Comparison of ENCODE assay signal across 8 mouse cellular contexts in the genomic region with DNA sequence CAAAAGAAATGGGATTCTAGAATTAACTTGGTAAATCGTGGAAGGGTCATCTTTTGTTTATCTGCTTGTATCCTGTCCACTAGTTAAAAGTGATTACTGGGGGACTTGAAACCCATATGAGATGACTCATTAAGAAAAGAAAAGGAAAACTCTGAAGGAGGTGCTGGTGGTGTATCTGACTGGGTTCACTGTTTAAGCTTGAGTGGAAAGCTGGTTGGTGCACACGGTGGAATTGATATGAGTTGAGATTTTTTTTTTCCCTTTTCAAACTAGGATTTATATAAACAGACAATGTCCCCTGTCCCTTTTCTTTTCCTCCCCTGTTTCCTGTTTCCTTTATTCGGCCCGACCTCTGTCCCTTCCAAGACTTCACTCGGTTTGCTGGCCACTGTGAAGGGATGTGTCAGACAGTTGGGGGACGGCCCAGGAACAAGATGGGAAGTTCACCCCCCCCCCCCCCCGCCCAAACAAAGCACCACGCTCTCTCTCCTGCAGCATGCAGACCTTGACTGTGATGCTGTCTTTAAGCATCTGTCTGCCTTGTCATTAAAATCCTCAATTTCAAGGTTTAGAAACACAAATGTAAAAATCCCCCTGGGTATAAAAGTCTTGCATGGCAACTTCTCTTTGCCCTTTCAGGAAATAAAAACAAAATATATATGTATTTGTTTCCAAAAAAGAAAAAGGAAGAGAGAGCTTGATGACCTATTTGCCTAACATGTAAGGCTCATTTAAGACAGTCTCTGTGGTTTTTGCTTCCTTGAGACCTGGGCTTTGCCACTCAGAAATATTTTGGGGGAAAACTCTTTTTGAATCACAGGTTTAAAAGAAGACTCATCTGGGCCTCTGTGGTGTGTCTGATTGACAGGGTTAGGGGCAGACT.
DNase-seq lines count a peak whose midpoint lies in the region; ATAC-seq and TF ChIP-seq lines count a peak whose summit lies in the region.

No protein-coding gene starts in this region.

- H3K4me1 ChIP-seq in lung, adult 2 months (ENCODE audit: control insufficient read depth, insufficient read depth, low read length): peaks cover 25% of the 10 kb centered on the region
- peaks cover 86% of the 10 kb centered on the region for H3K4me1 ChIP-seq in heart, embryonic 10.5 days
- H3K4me1 ChIP-seq in limb, embryonic 10.5 days: peaks cover 100% of the 10 kb centered on the region
- H3K4me1 ChIP-seq in stomach, embryonic 16.5 days (ENCODE audit: control insufficient read depth, insufficient read depth, low read length): peaks cover 76% of the 10 kb centered on the region

- ATAC-seq in stomach, embryonic 16.5 days (ENCODE audit: insufficient read depth, low FRiP score): no peak

- peak; percentile 56 for DNase-seq in lung, postnatal 10 days
- DNase-seq in lung, adult 2 months: no peak
- DNase-seq in heart, embryonic 10.5 days (ENCODE audit: low spot score): no peak
- no peak for DNase-seq in limb, embryonic 10.5 days (ENCODE audit: low spot score)
- no peak for DNase-seq in adrenal gland, adult 8-10 months
- no peak for DNase-seq in cerebellum, postnatal 10 days
- no peak for DNase-seq in embryo, embryonic 11 days

- TF ChIP-seq CTCF in lung, adult 2 months (IDR thresholded peaks at IDR 0.05; ENCODE audit: insufficient read depth, low read length): no peak

- H3K27me3 ChIP-seq in heart, embryonic 10.5 days (ENCODE audit: insufficient read depth, poor library complexity, severe bottlenecking): no peaks in the 10 kb centered on the region
- H3K27me3 ChIP-seq in limb, embryonic 10.5 days (ENCODE audit: low read depth, poor library complexity, severe bottlenecking): no peaks in the 10 kb centered on the region
- H3K27me3 ChIP-seq in stomach, embryonic 16.5 days (ENCODE audit: control insufficient read depth, insufficient read depth, low read length): no peaks in the 10 kb centered on the region

- H3K9ac ChIP-seq in stomach, embryonic 16.5 days (ENCODE audit: low read length): peak overlapping the region; percentile 2; the same call in 1 of the 2 replicates

- H3K27ac ChIP-seq in heart, embryonic 10.5 days: peak overlapping the region; percentile 97
- H3K27ac ChIP-seq in limb, embryonic 10.5 days: peak overlapping the region; percentile 100
- peak overlapping the region; percentile 88 for H3K27ac ChIP-seq in stomach, embryonic 16.5 days (ENCODE audit: low read length)

- TF ChIP-seq POLR2A in lung, adult 2 months (IDR thresholded peaks at IDR 0.05; ENCODE audit: borderline replicate concordance, extremely low read depth, low read depth, low read length): no peak

- no peaks in the 10 kb centered on the region for H3K9me3 ChIP-seq in heart, embryonic 10.5 days
- no peaks in the 10 kb centered on the region for H3K9me3 ChIP-seq in limb, embryonic 10.5 days (replicated peaks)
- no peaks in the 10 kb centered on the region for H3K9me3 ChIP-seq in stomach, embryonic 16.5 days (replicated peaks; ENCODE audit: control insufficient read depth, low read length)

- no peaks in the 10 kb centered on the region for H3K36me3 ChIP-seq in heart, embryonic 10.5 days
- no peaks in the 10 kb centered on the region for H3K36me3 ChIP-seq in limb, embryonic 10.5 days
- H3K36me3 ChIP-seq in stomach, embryonic 16.5 days (ENCODE audit: control insufficient read depth, insufficient read depth, low read length): no peaks in the 10 kb centered on the region

- 23% methylated on average over 8 of the region's 8 CpGs for WGBS in lung, adult 2 months
- WGBS in heart, embryonic 10.5 days: 4% methylated on average over 8 of the region's 8 CpGs
- 7% methylated on average over 8 of the region's 8 CpGs for WGBS in limb, embryonic 10.5 days
- 18% methylated on average over 8 of the region's 8 CpGs for WGBS in stomach, embryonic 16.5 days

- H3K4me3 ChIP-seq in lung, adult 2 months (replicated peaks; ENCODE audit: extremely low read depth, low read depth, low read length): no peak overlapping the region
- no peak overlapping the region for H3K4me3 ChIP-seq in heart, embryonic 10.5 days
- H3K4me3 ChIP-seq in limb, embryonic 10.5 days: no peak overlapping the region
- H3K4me3 ChIP-seq in stomach, embryonic 16.5 days (replicated peaks; ENCODE audit: low read length): no peak overlapping the region

- H3K4me2 ChIP-seq in stomach, embryonic 16.5 days (ENCODE audit: low read depth, low read length): no peak overlapping the region
